Mouse (Mus musculus) ES-CJ7 (cell line): ENCODE measurements around the gene Sptan1.

ENCODE experiments used
- DNase-seq: peaks from one replicate; pipeline ENCODE4 v3.0.0; 2011; ENCODE audit warnings: low read depth, low spot score

Sptan1 gene

DNA sequence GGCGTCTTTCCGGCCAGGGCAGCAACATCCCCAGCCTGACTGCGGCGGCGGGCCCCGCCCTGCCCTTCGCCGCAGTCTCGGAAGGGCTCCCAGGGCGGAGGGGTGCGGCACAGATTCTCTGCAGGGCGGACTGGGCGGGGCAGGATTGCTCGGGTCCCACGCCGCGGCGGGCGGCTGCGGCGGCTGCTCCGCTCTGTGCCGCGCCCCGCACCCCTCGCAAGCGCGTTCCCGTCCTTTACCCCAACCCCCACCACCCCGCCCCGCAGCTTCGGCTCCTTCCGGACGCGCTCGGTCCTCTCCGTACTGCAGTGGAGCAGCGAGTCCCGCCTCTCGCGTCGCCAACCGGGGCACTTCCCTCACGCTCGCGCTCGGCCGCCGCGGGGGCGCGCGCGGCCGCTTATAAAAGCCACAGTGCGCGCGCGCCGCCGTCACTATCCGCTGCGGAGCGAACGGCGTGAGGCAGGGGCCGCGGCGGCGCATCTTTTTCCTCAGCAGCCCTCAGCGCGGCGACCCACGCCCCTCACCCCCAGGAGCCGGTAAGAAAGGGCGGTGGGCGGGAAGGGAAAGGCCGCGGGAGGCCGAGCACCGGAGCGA is at the start of gene Sptan1:
Gene Sptan1 (plus strand): TSS at position 311 of the 594 bp plus-strand sequence.
- DNase-seq = peak; percentile 95

- no peak for DNase-seq
Observed at GRCm38 (mm10) chr2:29917621-29918020, 47.7 kb upstream of the Sptan1 start.

DNA sequence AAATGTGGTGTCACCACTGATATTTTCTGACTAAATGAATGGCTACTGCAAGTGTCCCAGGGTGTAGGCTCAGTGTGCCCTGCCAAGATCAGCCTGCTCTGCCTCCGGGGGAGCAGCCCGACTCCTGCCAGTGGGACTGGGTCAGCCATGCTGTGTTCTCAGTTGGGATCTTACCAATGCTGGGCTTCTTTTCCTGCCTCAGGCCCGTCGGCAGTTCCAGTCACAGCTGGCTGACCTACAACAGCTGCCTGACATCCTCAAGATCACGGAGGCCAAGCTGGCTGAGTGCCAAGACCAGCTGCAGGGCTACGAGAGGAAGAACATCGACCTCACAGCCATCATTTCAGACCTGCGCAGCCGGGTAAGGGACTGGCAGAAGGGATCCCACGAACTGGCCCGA is 43.3 kb upstream of the Sptan1 start:
- peak; percentile 42 for DNase-seq

DNA sequence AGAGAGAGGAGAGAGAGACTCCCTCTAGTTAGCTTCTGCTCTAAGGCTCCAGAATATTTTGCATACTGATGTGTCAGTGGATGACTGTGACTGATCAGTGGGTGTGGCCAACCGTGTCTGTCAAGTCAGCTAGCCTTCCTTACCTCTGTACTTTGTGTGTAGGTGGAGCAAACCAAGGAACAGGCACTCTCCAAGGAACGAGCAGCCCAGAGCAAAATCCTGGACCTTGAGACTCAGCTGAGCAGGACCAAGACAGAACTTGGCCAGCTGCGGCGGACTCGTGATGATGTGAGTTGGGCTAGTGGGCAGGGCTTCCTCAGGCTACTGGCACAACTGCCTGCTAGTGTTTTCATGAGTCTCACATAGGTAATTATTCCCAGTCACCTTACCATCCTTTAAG is 38.8 kb upstream of the Sptan1 start:
- no peak for DNase-seq

- peak; percentile 44 for DNase-seq
Observed at GRCm38 (mm10) chr2:29930506-29930905, 34.9 kb upstream of the Sptan1 start.

GRCm38 (mm10) chr2:29931194-29931593 is 34.2 kb upstream of the Sptan1 start:
- no peak for DNase-seq

GRCm38 (mm10) chr2:29934906-29935599 is 30.3 kb upstream of the Sptan1 start, which contains the start of gene Gle1:
TSS of gene Gle1 (plus strand) at chr2:29935426.
- DNase-seq = peak; percentile 93

DNA sequence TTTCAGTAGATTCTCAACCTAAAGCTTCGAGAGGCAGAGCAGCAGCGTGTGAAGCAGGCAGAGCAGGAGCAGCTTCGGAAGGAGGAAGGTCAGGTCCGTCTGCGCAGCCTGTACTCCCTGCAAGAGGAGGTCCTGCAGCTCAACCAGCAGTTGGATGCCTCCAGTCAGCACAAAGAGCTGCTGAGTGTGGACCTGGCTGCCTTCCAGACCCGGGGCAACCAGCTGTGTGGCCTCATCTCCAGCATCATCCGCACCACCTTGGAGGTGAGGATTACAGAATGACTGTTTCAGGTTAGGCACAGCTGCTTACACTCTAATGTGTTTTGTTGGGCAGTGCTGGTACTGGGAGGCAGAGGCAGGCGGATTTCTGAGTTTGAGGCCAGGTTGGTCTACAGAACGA is 25.3 kb upstream of the Sptan1 start:
- no peak for DNase-seq

GRCm38 (mm10) chr2:29940826-29941225 is 24.5 kb upstream of the Sptan1 start:
- no peak for DNase-seq

GRCm38 (mm10) chr2:29944723-29945122 is 20.6 kb upstream of the Sptan1 start:
- DNase-seq = peak; percentile 51

GRCm38 (mm10) chr2:29948896-29949295 is 16.5 kb upstream of the Sptan1 start:
- no peak for DNase-seq

- no peak for DNase-seq
Observed at GRCm38 (mm10) chr2:29961246-29961645, 4.1 kb upstream of the Sptan1 start.

GRCm38 (mm10) chr2:29964354-29965249 is 758 bp upstream of the Sptan1 start:
- DNase-seq = no peak

DNA sequence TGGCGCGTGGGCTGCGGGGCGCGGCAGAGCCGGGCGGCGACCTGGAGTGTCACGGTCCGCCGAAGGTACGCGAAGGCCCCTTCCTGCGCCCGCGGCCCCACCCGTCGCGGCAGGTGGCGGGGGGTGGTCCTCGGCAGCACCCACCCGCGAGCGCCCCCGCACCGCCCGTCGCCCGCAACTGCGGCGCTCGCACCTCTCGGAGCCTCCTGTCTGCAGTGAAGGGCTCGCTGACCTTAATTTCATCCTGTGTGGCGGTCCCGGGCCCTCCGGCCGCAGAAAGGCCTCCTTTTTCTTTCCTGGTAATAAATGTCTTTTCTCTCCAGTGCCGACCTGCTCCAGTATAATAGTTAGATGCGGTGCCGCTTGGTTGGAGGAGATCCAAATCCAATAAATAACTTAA is 546 bp downstream of the Sptan1 start:
- no peak for DNase-seq

- no peak for DNase-seq
Observed at GRCm38 (mm10) chr2:29966826-29967225, 1.5 kb downstream of the Sptan1 start.

- no peak for DNase-seq
Observed at GRCm38 (mm10) chr2:29967768-29968167, 2.4 kb downstream of the Sptan1 start.

- DNase-seq = no peak
Observed at GRCm38 (mm10) chr2:29968638-29969037, 3.3 kb downstream of the Sptan1 start.

DNA sequence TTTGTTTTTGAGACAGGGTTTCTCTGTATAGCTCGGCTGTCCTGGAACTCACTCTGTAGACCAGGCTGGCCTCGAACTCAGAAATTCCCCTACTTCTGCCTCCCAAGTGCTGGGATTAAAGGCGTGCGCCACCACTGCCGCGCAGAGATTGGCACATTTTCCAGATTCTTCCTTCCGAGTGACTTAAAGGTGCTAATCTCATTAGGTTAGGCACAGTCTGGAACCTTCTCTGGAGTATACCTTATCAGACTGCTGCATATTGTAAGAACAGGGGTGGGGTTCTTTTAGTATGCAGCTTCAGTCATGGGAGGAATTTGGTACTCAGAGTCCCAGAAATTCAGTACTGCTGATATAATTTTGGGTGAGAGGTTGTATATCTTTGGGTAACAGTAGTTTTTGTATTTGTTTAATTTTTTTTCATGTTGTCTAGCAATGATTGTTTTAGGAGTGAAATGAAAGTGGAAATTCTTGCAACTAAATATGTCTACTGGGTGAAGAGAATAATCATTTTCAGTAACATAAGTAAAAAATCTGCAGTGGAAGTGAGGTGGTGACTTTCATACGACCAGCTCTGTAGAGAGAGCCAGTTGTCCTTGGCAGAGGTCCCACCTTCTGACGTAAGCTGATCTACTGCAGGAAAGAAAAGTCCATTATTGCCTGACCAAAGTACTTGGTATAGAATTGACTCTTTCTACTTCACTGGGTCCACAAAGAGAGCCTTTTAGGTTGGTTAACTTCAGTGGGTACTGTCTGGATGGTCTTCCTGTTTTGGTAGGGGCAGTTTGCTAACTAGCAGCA is 6.7 kb downstream of the Sptan1 start:
- DNase-seq = no peak

DNA sequence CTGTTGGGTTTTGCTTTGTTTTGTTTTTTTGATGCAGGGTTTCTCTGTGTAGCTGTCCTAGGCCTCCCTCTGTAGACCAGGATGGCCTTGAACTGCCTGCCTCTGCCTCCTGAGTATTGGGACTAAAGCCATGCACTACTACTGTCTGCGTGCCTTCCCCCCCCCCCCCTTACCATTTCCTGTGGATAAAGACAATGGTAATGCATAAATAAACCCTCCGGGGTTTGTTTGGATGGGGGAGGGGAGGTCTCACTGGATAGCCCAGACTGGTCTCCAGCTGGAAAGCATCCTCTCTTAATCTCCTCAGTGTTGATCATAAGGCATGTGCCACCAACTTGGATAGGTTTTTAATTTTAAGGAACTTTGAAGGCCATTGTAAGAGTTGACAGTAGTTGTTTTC is 8.2 kb downstream of the Sptan1 start:
- peak; percentile 81 for DNase-seq

GRCm38 (mm10) chr2:29977307-29977706 is 11.9 kb downstream of the Sptan1 start:
- DNase-seq = peak; percentile 58

DNA sequence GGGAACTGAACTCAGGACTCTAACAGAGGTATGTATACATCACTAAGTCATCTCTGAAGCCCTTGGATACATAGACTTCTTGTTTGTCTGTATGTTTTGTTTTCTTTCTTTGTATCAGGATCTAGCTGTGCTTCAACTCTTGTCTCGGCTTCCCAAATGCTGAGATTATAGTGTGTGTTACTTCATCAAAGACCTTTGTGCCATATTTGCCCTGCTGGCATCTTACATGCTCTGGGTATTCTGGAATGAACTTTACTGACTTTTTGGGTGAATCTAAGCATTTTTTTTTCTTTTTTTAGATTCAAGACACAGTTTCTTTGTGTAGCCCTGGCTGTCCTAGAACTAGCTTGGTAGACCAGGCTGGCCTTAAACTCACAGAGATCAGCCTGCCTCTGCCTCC is 15.3 kb downstream of the Sptan1 start:
- DNase-seq = no peak

- no peak for DNase-seq
Observed at GRCm38 (mm10) chr2:29991962-29992361, 26.6 kb downstream of the Sptan1 start.
